Mouse (Mus musculus): Measurements from ENCODE around the gene Tomt. TPM values are rescaled to one million over a fixed set of nuclear protein-coding genes. Genes with fewer than 3 reads are reported as not detected.
"Not testable (repeated sequence)": the region's sequence is repeated elsewhere in the genome, so short reads cannot be mapped to it uniquely, and the experiment has no call there.

Gene Tomt
- total and polyA plus RNA-seq, 2 experiments from 2014 or later, result 0.12 TPM; not detected in 1

DNA sequence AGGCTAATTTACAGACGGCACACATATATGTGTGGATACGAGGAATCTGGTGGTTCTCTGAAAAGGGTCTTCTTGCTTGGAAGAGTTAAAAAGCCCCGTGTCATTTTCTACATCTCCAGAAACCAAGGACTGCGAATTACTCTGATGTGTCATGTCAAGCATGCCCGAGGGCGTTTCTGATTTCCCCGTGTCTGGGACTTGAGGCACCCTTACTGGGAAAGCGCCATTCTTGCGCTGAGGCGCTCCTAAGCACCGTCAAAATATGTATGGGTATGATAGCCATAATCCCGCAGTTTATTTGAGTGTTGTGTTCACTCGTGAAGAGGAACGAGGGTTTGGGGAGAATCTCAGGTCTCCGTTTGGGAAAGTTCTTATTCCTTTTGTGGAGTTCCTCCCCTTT is 27.1 kb upstream of the Tomt start:
- no peak for DNase-seq (ENCODE audit: low spot score)
- no peak for TF ChIP-seq EP300 (IDR thresholded peaks at IDR 0.05; ENCODE audit: low read depth)
- no peak for TF ChIP-seq CTCF (IDR thresholded peaks at IDR 0.05; ENCODE audit: low read depth)
- peak; percentile 44; the same call in 1 of the 2 replicates for ATAC-seq (ENCODE audit: insufficient read depth, low read depth)
- Histone ChIP-seq H3K4me3 (ENCODE audit: low read depth, low read length) (peak overlapping the region; percentile 65), H3K9me3 (replicated peaks; ENCODE audit: control insufficient read depth, low read length) (no peaks in the 10 kb centered on the region), H3K9ac (replicated peaks; ENCODE audit: low read depth, low read length) (peak overlapping the region; percentile 57), H3K27me3 (ENCODE audit: control insufficient read depth, insufficient read depth, low read length) (no peaks in the 10 kb centered on the region), H3K27ac (ENCODE audit: low read depth) (peak overlapping the region; percentile 67), H3K4me1 (ENCODE audit: control insufficient read depth, insufficient read depth) (peaks cover 15% of the 10 kb centered on the region), H3K4me2 (ENCODE audit: low read depth, low read length) (peak overlapping the region; percentile 93), H3K36me3 (replicated peaks; ENCODE audit: control insufficient read depth, insufficient read depth, low read length) (no peaks in the 10 kb centered on the region)
- WGBS, result 4% methylated on average over 15 of the region's 15 CpGs

- no peaks in the 10 kb centered on the region for H3K36me3 ChIP-seq (replicated peaks; ENCODE audit: control insufficient read depth, insufficient read depth, low read length)
- WGBS, result 89% methylated on average over 1 of the region's 1 CpGs
- H3K9ac ChIP-seq (replicated peaks; ENCODE audit: low read depth, low read length), result no peak overlapping the region
- peaks cover 15% of the 10 kb centered on the region for H3K4me1 ChIP-seq (ENCODE audit: control insufficient read depth, insufficient read depth)
- H3K27ac ChIP-seq (ENCODE audit: low read depth), result no peak overlapping the region
- H3K4me3 ChIP-seq (ENCODE audit: low read depth, low read length), result no peak overlapping the region
- no peak for DNase-seq (ENCODE audit: low spot score)
- H3K4me2 ChIP-seq (ENCODE audit: low read depth, low read length), result 0 out of 2 replicates have a peak overlapping the region, but pooled peaks have one; percentile 93
- H3K27me3 ChIP-seq (ENCODE audit: control insufficient read depth, insufficient read depth, low read length), result no peaks in the 10 kb centered on the region
- ATAC-seq (ENCODE audit: insufficient read depth, low read depth), result no peak
- no peaks in the 10 kb centered on the region for H3K9me3 ChIP-seq (replicated peaks; ENCODE audit: control insufficient read depth, low read length)
- TF ChIP-seq CTCF (IDR thresholded peaks at IDR 0.05; ENCODE audit: low read depth), result no peak
- no peak for TF ChIP-seq EP300 (IDR thresholded peaks at IDR 0.05; ENCODE audit: low read depth)
Observed at GRCm38 (mm10) chr7:101932551-101932950, 26.4 kb upstream of the Tomt start.

DNA sequence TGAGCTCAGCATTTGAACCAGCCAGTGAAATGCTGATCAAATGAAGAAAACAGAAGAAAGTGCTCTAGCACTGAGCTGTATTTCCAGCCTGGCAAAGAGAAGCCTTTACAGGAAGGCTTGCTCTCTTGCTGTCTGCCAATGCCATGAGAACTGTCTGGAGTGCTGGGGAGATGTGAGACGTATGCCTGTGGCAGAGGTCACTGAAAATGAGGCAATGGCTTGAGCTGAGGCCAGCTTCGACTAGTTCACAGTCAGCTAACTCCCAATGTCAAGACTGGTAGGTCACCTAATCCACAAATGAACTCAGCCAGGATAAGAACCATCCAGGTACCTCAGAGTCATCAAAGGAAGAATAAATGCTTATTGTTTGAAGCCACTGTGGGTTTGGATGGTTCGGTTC is 21.9 kb upstream of the Tomt start:
- WGBS, result 71% methylated on average over 3 of the region's 3 CpGs

DNA sequence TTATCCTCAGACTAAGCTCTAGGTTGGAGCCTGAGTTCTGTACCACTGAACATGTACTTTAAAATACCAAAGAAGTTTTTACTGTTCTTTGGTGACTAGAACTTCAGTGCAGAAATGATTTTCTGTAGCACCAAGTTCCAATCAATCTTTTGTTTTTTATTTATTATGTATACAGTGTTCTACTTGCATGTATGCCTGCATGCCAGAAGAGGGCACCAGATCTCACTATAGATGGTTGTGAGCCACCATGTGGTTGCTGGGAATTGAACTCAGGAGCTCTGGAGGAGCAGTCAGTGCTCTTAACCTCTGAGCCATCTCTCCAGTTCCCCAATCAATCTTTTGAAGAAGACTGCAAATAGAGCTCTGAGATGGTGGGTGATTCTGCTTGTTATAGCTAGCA is 19.7 kb upstream of the Tomt start:
- H3K4me3 ChIP-seq (ENCODE audit: low read depth, low read length); H3K27ac ChIP-seq (ENCODE audit: low read depth); H3K9me3 ChIP-seq (replicated peaks; ENCODE audit: control insufficient read depth, low read length); H3K4me2 ChIP-seq (ENCODE audit: low read depth, low read length); H3K36me3 ChIP-seq (replicated peaks; ENCODE audit: control insufficient read depth, insufficient read depth, low read length); H3K4me1 ChIP-seq (ENCODE audit: control insufficient read depth, insufficient read depth); ATAC-seq (ENCODE audit: insufficient read depth, low read depth); H3K9ac ChIP-seq (replicated peaks; ENCODE audit: low read depth, low read length); DNase-seq (ENCODE audit: low spot score); H3K27me3 ChIP-seq (ENCODE audit: control insufficient read depth, insufficient read depth, low read length): not testable (repeated sequence)

More for the DNA sequence above, 21.9 kb upstream of the Tomt start:
- Histone ChIP-seq H3K27ac (ENCODE audit: low read depth) (no peak overlapping the region), H3K4me2 (ENCODE audit: low read depth, low read length) (no peak overlapping the region), H3K27me3 (ENCODE audit: control insufficient read depth, insufficient read depth, low read length) (no peaks in the 10 kb centered on the region), H3K9ac (replicated peaks; ENCODE audit: low read depth, low read length) (no peak overlapping the region), H3K36me3 (replicated peaks; ENCODE audit: control insufficient read depth, insufficient read depth, low read length) (no peaks in the 10 kb centered on the region), H3K4me1 (ENCODE audit: control insufficient read depth, insufficient read depth) (peaks cover 5% of the 10 kb centered on the region), H3K9me3 (replicated peaks; ENCODE audit: control insufficient read depth, low read length) (no peaks in the 10 kb centered on the region), H3K4me3 (ENCODE audit: low read depth, low read length) (no peak overlapping the region)
- no peak for DNase-seq (ENCODE audit: low spot score)
- no peak for ATAC-seq (ENCODE audit: insufficient read depth, low read depth)
- no peak for TF ChIP-seq CTCF (IDR thresholded peaks at IDR 0.05; ENCODE audit: low read depth)
- TF ChIP-seq EP300 (IDR thresholded peaks at IDR 0.05; ENCODE audit: low read depth), result no peak

DNA sequence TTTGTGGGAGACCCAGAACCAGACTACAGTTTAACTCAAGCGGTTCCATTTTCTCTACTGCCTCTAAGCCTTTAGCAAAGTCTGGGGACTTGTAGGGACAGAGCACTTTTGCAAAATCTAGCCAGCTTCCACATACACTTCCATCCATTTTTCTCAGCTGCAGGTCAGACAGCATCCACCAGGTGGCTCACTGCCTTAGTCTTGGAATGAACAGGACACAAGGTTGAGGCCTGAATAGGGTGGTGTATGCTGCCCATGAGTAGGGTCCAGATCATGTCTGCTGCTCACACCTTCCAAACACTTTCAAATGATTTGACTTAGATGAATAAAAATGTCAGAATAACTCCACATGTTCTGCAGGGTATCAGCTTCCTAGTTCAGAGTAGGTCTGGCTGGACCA is 11.9 kb upstream of the Tomt start:
- Histone ChIP-seq H3K4me2 (ENCODE audit: low read depth, low read length) (no peak overlapping the region), H3K27ac (ENCODE audit: low read depth) (no peak overlapping the region), H3K4me3 (ENCODE audit: low read depth, low read length) (no peak overlapping the region), H3K9ac (replicated peaks; ENCODE audit: low read depth, low read length) (no peak overlapping the region), H3K9me3 (replicated peaks; ENCODE audit: control insufficient read depth, low read length) (no peaks in the 10 kb centered on the region), H3K27me3 (ENCODE audit: control insufficient read depth, insufficient read depth, low read length) (no peaks in the 10 kb centered on the region), H3K36me3 (replicated peaks; ENCODE audit: control insufficient read depth, insufficient read depth, low read length) (peaks cover 9% of the 10 kb centered on the region), H3K4me1 (ENCODE audit: control insufficient read depth, insufficient read depth) (no peaks in the 10 kb centered on the region)
- peak; percentile 47 for ATAC-seq (ENCODE audit: insufficient read depth, low read depth)
- TF ChIP-seq CTCF (IDR thresholded peaks at IDR 0.05; ENCODE audit: low read depth), result peak; percentile 88
- no peak for TF ChIP-seq EP300 (IDR thresholded peaks at IDR 0.05; ENCODE audit: low read depth)
- DNase-seq (ENCODE audit: low spot score), result peak; percentile 62
- WGBS, result 17% methylated on average over 1 of the region's 1 CpGs

GRCm38 (mm10) chr7:101911982-101912381 is 5.8 kb upstream of the Tomt start:
- no peaks in the 10 kb centered on the region for H3K9me3 ChIP-seq (replicated peaks; ENCODE audit: control insufficient read depth, low read length)
- 62% methylated on average over 3 of the region's 3 CpGs for WGBS
- H3K4me2 ChIP-seq (ENCODE audit: low read depth, low read length), result no peak overlapping the region
- H3K27me3 ChIP-seq (ENCODE audit: control insufficient read depth, insufficient read depth, low read length), result no peaks in the 10 kb centered on the region
- TF ChIP-seq EP300 (IDR thresholded peaks at IDR 0.05; ENCODE audit: low read depth) (no peak), CTCF (IDR thresholded peaks at IDR 0.05; ENCODE audit: low read depth) (peak; percentile 23; the same call in 1 of the 2 replicates)
- H3K36me3 ChIP-seq (replicated peaks; ENCODE audit: control insufficient read depth, insufficient read depth, low read length), result peaks cover 45% of the 10 kb centered on the region
- H3K4me3 ChIP-seq (ENCODE audit: low read depth, low read length), result no peak overlapping the region
- no peak overlapping the region for H3K9ac ChIP-seq (replicated peaks; ENCODE audit: low read depth, low read length)
- DNase-seq (ENCODE audit: low spot score), result no peak
- no peaks in the 10 kb centered on the region; the same call in 1 of the 2 replicates for H3K4me1 ChIP-seq (ENCODE audit: control insufficient read depth, insufficient read depth)
- ATAC-seq (ENCODE audit: insufficient read depth, low read depth), result peak; percentile 9; the same call in 1 of the 2 replicates
- no peak overlapping the region for H3K27ac ChIP-seq (ENCODE audit: low read depth)

Measured in heart, postnatal 0 days (tissue).